Mouse (Mus musculus) erythroblast, embryonic 14.5 days (primary cell): ENCODE data around the gene Aunip. TPM values are rescaled to one million over a fixed set of nuclear protein-coding genes. Genes with fewer than 3 reads are reported as not detected.
A peak's percentile ranks its signal among the peaks of the same experiment; 100 is the strongest.

Experiments
- H3K27me3 ChIP-seq: 2 replicates; pipeline ENCODE4 v1.6.1; 2012; ENCODE audit warnings: inconsistent platforms; ENCODE audit not compliant: control insufficient read depth
- H3K36me3 ChIP-seq: 2 replicates; pipeline ENCODE4 v1.6.1; 2012; ENCODE audit warnings: mild to moderate bottlenecking, inconsistent platforms; ENCODE audit not compliant: control insufficient read depth
- H3K4me1 ChIP-seq: 2 replicates; pipeline ENCODE4 v1.6.1; 2012; ENCODE audit warnings: inconsistent platforms; ENCODE audit not compliant: control insufficient read depth
- H3K4me3 ChIP-seq: replicated peaks from 2 replicates; pipeline ENCODE3; 2012; ENCODE audit warnings: moderate library complexity, mild to moderate bottlenecking, inconsistent platforms
- H3K9me3 ChIP-seq: 2 replicates; pipeline ENCODE4 v1.6.1; 2012; ENCODE audit warnings: low read length, inconsistent platforms, mixed read lengths; ENCODE audit not compliant: control insufficient read depth
- GATA1 ChIP-seq: IDR thresholded peaks from 2 replicates; pipeline ENCODE4 v1.6.1; 2012; ENCODE audit warnings: low read length, inconsistent platforms, mixed read lengths
- TAL1 ChIP-seq: IDR thresholded peaks from 3 replicates; pipeline ENCODE4 v1.6.1; 2012; ENCODE audit warnings: low read length, inconsistent platforms, mixed read lengths
- polyA plus RNA-seq: library from polyadenylated mRNA; stranded (reverse); fragments of >175 nt; gene quantifications from 2 replicates; pipeline ENCODE4 v1.2.3, GENCODE M21; 2012

Gene Aunip
- polyA plus RNA-seq, 1 experiment: 0.18 TPM

- no peaks in the 10 kb centered on the region for H3K9me3 ChIP-seq
- peaks cover 4% of the 10 kb centered on the region; the same call in 1 of the 2 replicates for H3K36me3 ChIP-seq
- TF ChIP-seq TAL1 (no peak), GATA1 (no peak)
- no peak overlapping the region for H3K4me3 ChIP-seq
- peaks cover 13% of the 10 kb centered on the region for H3K4me1 ChIP-seq
- H3K27me3 ChIP-seq: no peaks in the 10 kb centered on the region
Observed at GRCm38 (mm10) chr4:134543261-134543660, 32.5 kb downstream of the Aunip start.

GRCm38 (mm10) chr4:134546814-134547705 lies 36.3 kb downstream of the Aunip start:
- Histone ChIP-seq H3K36me3 (peaks cover 6% of the 10 kb centered on the region), H3K4me1 (peaks cover 21% of the 10 kb centered on the region), H3K4me3 (no peak overlapping the region), H3K9me3 (peaks cover 15% of the 10 kb centered on the region), H3K27me3 (peaks cover 19% of the 10 kb centered on the region)
- TF ChIP-seq TAL1: no peak
- TF ChIP-seq GATA1: no peak

GRCm38 (mm10) chr4:134548169-134548938 lies 37.6 kb downstream of the Aunip start:
- TF ChIP-seq TAL1 (no peak), GATA1 (no peak)
- H3K27me3 ChIP-seq: peaks cover 27% of the 10 kb centered on the region
- peaks cover 23% of the 10 kb centered on the region for H3K4me1 ChIP-seq
- peaks cover 15% of the 10 kb centered on the region for H3K9me3 ChIP-seq
- peaks cover 6% of the 10 kb centered on the region for H3K36me3 ChIP-seq
- no peak overlapping the region for H3K4me3 ChIP-seq

- Histone ChIP-seq H3K36me3 (peaks cover 6% of the 10 kb centered on the region), H3K27me3 (peaks cover 27% of the 10 kb centered on the region)
Observed at GRCm38 (mm10) chr4:134549899-134550298, 39.1 kb downstream of the Aunip start.

GRCm38 (mm10) chr4:134551494-134552316 lies 40.9 kb downstream of the Aunip start, which contains the start of gene Selenon:
Selenon (minus strand) TSS chr4:134552166.
- H3K27me3 ChIP-seq: peaks cover 27% of the 10 kb centered on the region
- H3K4me1 ChIP-seq: peaks cover 23% of the 10 kb centered on the region
- TF ChIP-seq GATA1: no peak
- TF ChIP-seq TAL1: no peak
- peak within 1 kb of the TSS; percentile 58 for H3K4me3 ChIP-seq
- H3K9me3 ChIP-seq: peaks cover 15% of the 10 kb centered on the region
- peaks cover 2% of the 10 kb centered on the region for H3K36me3 ChIP-seq

More at GRCm38 (mm10) chr4:134549899-134550298, 39.1 kb downstream of the Aunip start:
- Histone ChIP-seq H3K4me3 (no peak overlapping the region), H3K9me3 (peaks cover 15% of the 10 kb centered on the region), H3K4me1 (peaks cover 23% of the 10 kb centered on the region)
- no peak for TF ChIP-seq GATA1
- no peak for TF ChIP-seq TAL1

- peaks cover 27% of the 10 kb centered on the region for H3K27me3 ChIP-seq
- peaks cover 15% of the 10 kb centered on the region for H3K9me3 ChIP-seq
- TF ChIP-seq GATA1 (no peak), TAL1 (no peak)
- peaks cover 9% of the 10 kb centered on the region for H3K4me1 ChIP-seq
- peaks cover 2% of the 10 kb centered on the region for H3K36me3 ChIP-seq
- no peak overlapping the region for H3K4me3 ChIP-seq
Observed at GRCm38 (mm10) chr4:134553631-134554030, 42.8 kb downstream of the Aunip start.

- TF ChIP-seq GATA1: no peak
- TF ChIP-seq TAL1: no peak
- H3K9me3 ChIP-seq: no peaks in the 10 kb centered on the region
- no peak overlapping the region for H3K4me3 ChIP-seq
Observed at GRCm38 (mm10) chr4:134555956-134556580, 45.3 kb downstream of the Aunip start.

GRCm38 (mm10) chr4:134557626-134558249 lies 46.9 kb downstream of the Aunip start:
- Histone ChIP-seq H3K27me3 (peaks cover 1% of the 10 kb centered on the region), H3K4me1 (no peaks in the 10 kb centered on the region), H3K36me3 (no peaks in the 10 kb centered on the region), H3K9me3 (no peaks in the 10 kb centered on the region), H3K4me3 (no peak overlapping the region)
- TF ChIP-seq GATA1 (no peak), TAL1 (no peak)

More at GRCm38 (mm10) chr4:134555956-134556580, 45.3 kb downstream of the Aunip start:
- H3K36me3 ChIP-seq: no peaks in the 10 kb centered on the region
- H3K27me3 ChIP-seq: peaks cover 18% of the 10 kb centered on the region
- peaks cover 6% of the 10 kb centered on the region for H3K4me1 ChIP-seq
